Mouse (Mus musculus) left cerebral cortex, postnatal 10 days (tissue): ENCODE data around the gene Sorcs3. TPM values are rescaled to one million over a fixed set of nuclear protein-coding genes. Genes with fewer than 3 reads are reported as not detected.
A peak's percentile ranks its signal among the peaks of the same experiment; 100 is the strongest.

ENCODE experiments used
- DNase-seq, 2 experiments: peaks; one replicate each; pipeline ENCODE4 v3.0.0; 2021 to 2022; ENCODE audit warnings: low spot score in 2 of 2, mixed read lengths in 1 of 2; ENCODE audit errors: extremely low spot score in 1 of 2
- intact Hi-C: fragments of 180-260 bp; cut with DNase I; formaldehyde crosslinking; loops from one replicate; pipeline ENCODE4 v1.15.1; 2025
- total RNA-seq, 2 experiments: library from RNA; stranded (reverse); gene quantifications; 2 replicates each; pipeline ENCODE4 v1.2.3; 2021

The Sorcs3 gene
- total RNA-seq, 2 experiments from 2014 or later, result 24.5 to 24.6 TPM

- DNase-seq, result no peak
- intact Hi-C loops, result no loop called here
Observed at GRCm38 (mm10) chr19:48467471-48467870, 261.6 kb downstream of the Sorcs3 start.

- intact Hi-C loops, result no loop called here
- DNase-seq, result no peak
Observed at GRCm38 (mm10) chr19:48469791-48470410, 264.1 kb downstream of the Sorcs3 start.

- intact Hi-C loops, result no loop called here
- DNase-seq, result no peak
Observed at GRCm38 (mm10) chr19:48471927-48472326, 266.1 kb downstream of the Sorcs3 start.

- intact Hi-C loops, result no loop called here
- no peak for DNase-seq
Observed at GRCm38 (mm10) chr19:48475784-48476410, 270.1 kb downstream of the Sorcs3 start.

- no peak for DNase-seq
- intact Hi-C loops, result no loop called here
Observed at GRCm38 (mm10) chr19:48478864-48479263, 273.0 kb downstream of the Sorcs3 start.

- DNase-seq, result no peak
- intact Hi-C loops, result no loop called here
Observed at GRCm38 (mm10) chr19:48482946-48483345, 277.1 kb downstream of the Sorcs3 start.

- no peak for DNase-seq
- intact Hi-C loops, result no loop called here
Observed at GRCm38 (mm10) chr19:48491111-48491510, 285.3 kb downstream of the Sorcs3 start.

- intact Hi-C loops, result no loop called here
- no peak for DNase-seq
Observed at GRCm38 (mm10) chr19:48503896-48504620, 298.2 kb downstream of the Sorcs3 start.

- no peak for DNase-seq
- intact Hi-C loops, result no loop called here
Observed at GRCm38 (mm10) chr19:48523803-48524202, 318.0 kb downstream of the Sorcs3 start.

GRCm38 (mm10) chr19:48524527-48525214, 318.8 kb downstream of the Sorcs3 start:
- no peak for DNase-seq
- intact Hi-C loops, result no loop called here

GRCm38 (mm10) chr19:48533582-48533981, 327.8 kb downstream of the Sorcs3 start:
- intact Hi-C loops, result no loop called here
- no peak for DNase-seq

- intact Hi-C loops, result no loop called here
Observed at GRCm38 (mm10) chr19:48544294-48544693, 338.5 kb downstream of the Sorcs3 start.

GRCm38 (mm10) chr19:48545421-48546132, 339.8 kb downstream of the Sorcs3 start:
- no peak for DNase-seq
- intact Hi-C loops, result no loop called here

More at GRCm38 (mm10) chr19:48544294-48544693, 338.5 kb downstream of the Sorcs3 start:
- DNase-seq, result no peak

- intact Hi-C loops, result no loop called here
- peak; percentile 10 to 37 for DNase-seq
Observed at GRCm38 (mm10) chr19:48546133-48546448, 340.3 kb downstream of the Sorcs3 start.

GRCm38 (mm10) chr19:48548143-48548881, 342.5 kb downstream of the Sorcs3 start:
- intact Hi-C loops, result no loop called here
- no peak for DNase-seq

- DNase-seq, result no peak
- intact Hi-C loops, result no loop called here
Observed at GRCm38 (mm10) chr19:48559432-48559831, 353.6 kb downstream of the Sorcs3 start.

- intact Hi-C loops, result no loop called here
- DNase-seq, result no peak
Observed at GRCm38 (mm10) chr19:48575736-48576135, 369.9 kb downstream of the Sorcs3 start.

GRCm38 (mm10) chr19:48577169-48577568, 371.3 kb downstream of the Sorcs3 start:
- intact Hi-C loops, result no loop called here
- DNase-seq, result no peak
